27 mouse cellular contexts compared by ENCODE assay signal in genomic region chr9:14288500-14288899, GRCm38 (mm10). TPM values are rescaled to one million over a fixed set of nuclear protein-coding genes. Genes with fewer than 3 reads are reported as not detected.
A peak's percentile ranks its signal among the peaks of the same experiment; 100 is the strongest.
DNase-seq lines count a peak whose midpoint lies in the region; ATAC-seq and TF ChIP-seq lines count a peak whose summit lies in the region.
"Had no signal": no experiment of that assay in that cellular context is flagged by ENCODE, and none has a peak within 500 bp of the region (broad histone marks: within the 10 kb centered on the region; RNA-seq: fewer than 3 reads in every experiment).

No protein-coding gene starts in this region.

- DNase-seq in frontal cortex, postnatal 10 days (ENCODE audit: low spot score in 2 of 2), result no peak
- no peak for DNase-seq in layer of hippocampus, adult 2 months (ENCODE audit: low spot score in 2 of 2)
- DNase-seq in layer of hippocampus, postnatal 14 days (ENCODE audit: low spot score in 2 of 2), result no peak
- DNase-seq in brain, adult 2 months (ENCODE audit: low read depth, low spot score), result peak; percentile 50
- no peak for DNase-seq in urinary bladder, postnatal 4 days (ENCODE audit: low spot score in 2 of 2)
- DNase-seq: adrenal gland, adult 8-10 months; adrenal gland, postnatal 14 days; adrenal gland, postnatal 36 days; B cell, adult 2 months; cerebellum, adult 11 months; cerebellum, adult 18-20 months; cerebellum, adult 8-10 months; cerebellum, adult 9-11 months; cerebellum, postnatal 14 days; cerebellum, postnatal 36 days; embryo, embryonic 11 days had no signal

- H3K27ac ChIP-seq in layer of hippocampus, adult 2 months, result peak overlapping the region; percentile 75
- H3K27ac ChIP-seq: embryonic facial prominence, embryonic 13.5 days; embryonic facial prominence, embryonic 15.5 days; forebrain, embryonic 10.5 days; forebrain, embryonic 12.5 days had no signal

- peak; percentile 74 for ATAC-seq in frontal cortex, adult (ENCODE audit: low TSS enrichment)
- ATAC-seq: activated CD4-positive, CD25-positive, alpha-beta regulatory T cell, adult 4 months; CD4-positive, CD25-positive, alpha-beta regulatory T cell, adult 4 months; forebrain, embryonic 14.5 days; forebrain, embryonic 16.5 days; Patski had no signal

- H3K4me3 ChIP-seq in layer of hippocampus, adult 2 months, result no peak overlapping the region
- H3K4me3 ChIP-seq: embryonic facial prominence, embryonic 13.5 days; embryonic facial prominence, embryonic 15.5 days; erythroblast, embryonic 14.5 days; forebrain, embryonic 10.5 days; forebrain, embryonic 12.5 days had no signal

- TF ChIP-seq CTCF in layer of hippocampus, adult 2 months (conservative IDR thresholded peaks at IDR 0.05), result peak; percentile 26; the same call in 1 of the 2 replicates

RNA-seq across cellular contexts. Expression of gene Sesn3, which starts 13.6 kb away (rescaled TPM):
- total RNA-seq in layer of hippocampus, adult 2 months (2021), result 10 to 100 TPM; 66.8 TPM
- total RNA-seq in layer of hippocampus, postnatal 14 days (2021), result 10 to 100 TPM; 59.1 to 66.2 TPM
